Mouse (Mus musculus) left cerebral cortex, postnatal 4 days (tissue): ENCODE measurements around the gene Cyp2j5. TPM values are rescaled to one million over a fixed set of nuclear protein-coding genes. Genes with fewer than 3 reads are reported as not detected.

Experiments used
- total RNA-seq, 2 experiments: library from RNA; stranded (reverse); gene quantifications; 2 replicates each; pipeline ENCODE4 v1.2.3; 2021

Gene Cyp2j5
- total RNA-seq, 2 experiments from 2014 or later: not detected

Other genes with a start within 250 kb of the Cyp2j5 start
- gene Cyp2j8, start 156.8 kb downstream of the Cyp2j5 start, total RNA-seq: not detected
- 1 to 10 TPM; 6.2 to 6.6 TPM for gene Cyp2j6, start 110.5 kb downstream of the Cyp2j5 start, total RNA-seq
- gene Cyp2j9, start 72.6 kb downstream of the Cyp2j5 start, total RNA-seq: 1 to 10 TPM; 6.0 to 6.1 TPM
- under 1 TPM in 1 of 2 experiments, not detected in 1; 0.20 TPM for gene Gm12695, start 121.0 kb upstream of the Cyp2j5 start, total RNA-seq